Mouse (Mus musculus) kidney, postnatal 36 days (tissue): ENCODE data around the gene Bcas3.
A peak's percentile ranks its signal among the peaks of the same experiment; 100 is the strongest.

Experiments
- DNase-seq, 2 experiments: peaks; one replicate each; pipeline ENCODE4 v3.0.0; 2021 to 2022; ENCODE audit warnings: mixed read lengths in 2 of 2

Bcas3 gene

DNA sequence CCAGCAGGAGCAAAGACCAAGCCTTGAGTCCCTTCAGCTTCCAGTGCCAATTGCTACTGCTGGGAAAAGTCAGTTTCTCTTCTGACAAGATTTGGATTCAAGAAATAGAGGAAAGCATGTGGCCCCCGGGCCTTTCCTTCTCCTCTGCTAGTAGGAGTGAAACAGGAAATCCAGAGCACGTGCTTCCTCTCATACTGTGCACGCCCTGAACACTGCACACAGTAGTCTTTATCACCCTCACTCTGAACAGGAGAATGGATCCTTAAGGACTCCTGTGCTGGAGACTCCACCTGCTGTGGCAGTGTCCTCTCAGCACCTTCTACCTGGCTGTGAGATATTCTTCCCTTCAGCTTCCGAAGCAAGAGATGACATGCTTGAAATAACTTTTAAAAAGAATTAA, 458.3 kb downstream of the Bcas3 start:
- peak in 1 of 2 experiments; percentile 2 for DNase-seq

DNA sequence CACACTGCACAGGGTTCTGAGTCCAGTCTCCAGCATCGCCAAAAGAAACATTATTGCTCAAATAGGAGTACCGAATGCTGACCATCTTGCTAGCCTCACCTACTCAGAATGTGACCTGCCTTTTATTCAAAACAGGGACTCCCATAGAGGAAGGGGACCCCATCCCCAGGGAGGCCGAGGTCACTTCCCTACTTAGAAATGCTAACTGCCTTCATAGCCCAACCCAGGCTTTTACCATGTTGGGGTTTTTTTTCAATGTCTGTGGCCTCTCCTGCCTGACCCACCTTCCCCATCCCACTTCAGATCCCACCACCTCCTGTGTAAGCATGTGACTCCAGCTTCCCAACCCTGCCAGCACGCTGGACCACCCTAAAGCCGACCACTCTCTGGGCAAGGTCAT, 458.7 kb downstream of the Bcas3 start:
- no peak for DNase-seq

DNA sequence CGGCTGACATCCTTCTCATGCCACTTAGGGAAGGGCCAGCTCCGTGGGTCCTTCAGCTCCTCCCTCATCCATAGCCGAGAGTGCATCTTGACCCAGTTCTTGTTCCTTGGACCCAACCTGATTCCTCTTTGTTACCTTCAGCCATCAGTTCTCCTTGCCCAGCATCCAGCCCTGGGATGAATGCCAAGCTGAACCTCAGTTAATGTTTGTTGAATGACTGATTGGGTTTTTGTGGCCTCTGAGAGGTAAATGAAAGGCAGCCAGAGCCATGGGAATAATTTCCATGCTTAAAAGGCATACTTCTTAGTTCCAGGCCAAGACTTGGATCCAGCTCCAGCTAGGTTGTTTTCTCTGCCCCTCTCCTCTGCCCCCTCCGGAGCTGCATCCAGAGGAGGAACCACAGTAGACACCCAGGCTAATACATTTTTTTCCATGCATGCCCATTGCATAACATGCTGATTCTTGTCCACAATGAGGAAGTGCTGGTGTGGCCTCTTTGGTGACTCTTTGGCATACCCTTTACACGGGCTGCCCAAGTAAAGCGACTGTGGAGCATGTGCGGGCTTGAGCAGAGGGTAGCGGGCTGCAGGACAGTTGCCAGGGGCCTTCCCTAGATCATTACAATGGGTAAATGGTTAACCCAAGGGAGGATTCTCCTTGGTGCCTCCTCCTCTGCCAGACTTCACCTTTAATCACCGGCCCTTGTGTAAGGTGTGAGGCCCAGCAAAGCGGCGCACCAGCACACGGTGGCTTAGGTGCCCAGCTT, 459.4 kb downstream of the Bcas3 start:
- DNase-seq, result peak; percentile 87 to 91

DNA sequence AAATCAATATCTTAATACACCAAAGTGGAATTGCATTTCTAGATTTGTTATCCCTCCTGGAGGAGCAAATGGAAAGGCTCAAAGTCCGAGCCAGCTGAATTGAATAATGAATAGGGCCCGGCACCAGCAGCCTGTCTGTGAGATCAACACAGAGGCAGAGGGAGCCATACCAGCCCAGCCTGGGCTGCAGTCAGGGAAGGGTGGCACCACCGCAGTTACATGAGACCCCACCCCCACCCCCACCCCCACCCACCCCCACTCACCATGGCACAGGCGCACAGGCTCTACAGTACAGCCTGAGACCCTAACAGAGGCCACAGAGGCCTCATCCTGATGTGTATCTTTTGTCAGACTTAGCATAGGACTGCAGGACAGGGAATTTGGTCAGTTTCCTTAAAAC, 461.7 kb downstream of the Bcas3 start:
- DNase-seq, result peak in 1 of 2 experiments; percentile 11

DNA sequence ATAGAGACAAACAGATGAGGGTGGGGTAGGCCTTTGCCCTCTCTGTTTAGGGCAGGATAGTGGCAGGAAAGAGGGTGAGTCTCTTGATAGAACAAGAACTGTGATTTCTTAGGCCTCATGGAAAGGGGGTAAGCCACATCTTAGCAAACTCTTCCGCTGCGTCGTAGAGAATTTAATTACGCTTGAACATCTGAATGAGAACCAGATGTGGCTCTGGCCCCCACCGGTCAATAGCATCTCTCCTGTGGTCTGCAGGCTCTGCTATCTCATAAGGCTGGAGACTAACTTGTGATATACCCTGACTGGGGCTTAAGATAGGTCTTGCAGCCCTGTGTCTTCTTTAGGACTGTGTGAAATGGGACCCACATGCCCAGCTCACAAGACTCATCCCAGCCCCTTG, 463.5 kb downstream of the Bcas3 start:
- no peak for DNase-seq

DNA sequence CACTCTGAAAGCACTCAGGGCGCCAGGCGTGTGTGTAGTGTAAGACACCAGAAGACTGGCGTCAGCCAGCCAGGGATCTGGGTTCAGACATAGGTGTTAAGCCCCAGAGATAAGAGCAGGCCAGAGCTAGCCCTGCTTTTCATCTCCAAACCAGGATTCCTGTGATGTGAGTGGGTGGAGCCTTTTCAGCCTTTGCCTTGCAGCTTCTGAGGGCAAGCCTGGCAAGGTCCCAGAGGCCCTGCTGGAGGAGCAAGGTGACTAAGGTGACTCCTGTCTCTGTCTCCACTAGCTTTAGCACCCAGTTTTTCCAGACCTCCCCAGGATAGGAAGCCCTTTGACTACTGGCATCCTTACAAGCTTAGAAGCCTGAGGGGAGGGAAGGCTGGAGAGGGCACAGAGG, 465.4 kb downstream of the Bcas3 start:
- DNase-seq, result peak; percentile 60 to 77

DNA sequence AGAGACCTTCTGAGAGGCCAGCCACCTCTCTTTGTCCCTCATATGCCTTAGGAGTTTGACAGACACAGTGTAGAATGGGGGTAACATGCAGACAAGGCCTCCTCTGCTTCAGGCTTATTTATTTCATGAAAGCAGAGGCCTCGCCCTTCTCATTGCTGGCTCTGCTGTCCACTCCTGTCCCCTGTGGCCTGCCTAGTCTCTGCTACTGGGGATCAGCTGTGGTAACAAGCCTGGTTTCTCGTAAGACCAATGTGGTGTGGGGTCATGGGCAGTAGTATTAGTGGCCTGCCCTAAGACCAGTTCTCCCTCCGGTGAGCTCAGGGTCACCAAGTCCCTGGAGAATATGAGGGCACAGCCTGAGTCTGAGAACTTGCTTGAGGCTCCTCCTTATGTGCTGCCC, 468.0 kb downstream of the Bcas3 start:
- no peak for DNase-seq

DNA sequence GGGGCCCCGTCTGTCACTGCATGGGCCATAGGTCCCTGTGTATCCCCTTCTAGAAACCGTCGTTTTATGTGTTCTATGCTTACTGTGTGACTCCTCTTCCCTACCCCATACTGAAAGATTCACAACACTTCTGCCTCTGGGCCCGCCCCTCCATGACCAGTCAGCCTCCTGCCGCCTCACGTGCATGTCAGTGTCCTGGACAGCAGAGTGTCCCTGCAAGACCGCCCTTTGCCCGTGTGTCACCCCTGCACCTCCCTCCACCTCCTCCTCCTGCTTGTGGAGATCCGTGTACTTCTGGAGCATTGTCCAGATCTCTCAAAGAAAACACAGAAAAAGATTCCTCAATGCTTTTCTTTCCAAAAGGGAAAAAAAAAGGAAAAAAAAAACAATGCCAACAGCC, 468.7 kb downstream of the Bcas3 start:
- peak in 1 of 2 experiments; percentile 69 for DNase-seq

DNA sequence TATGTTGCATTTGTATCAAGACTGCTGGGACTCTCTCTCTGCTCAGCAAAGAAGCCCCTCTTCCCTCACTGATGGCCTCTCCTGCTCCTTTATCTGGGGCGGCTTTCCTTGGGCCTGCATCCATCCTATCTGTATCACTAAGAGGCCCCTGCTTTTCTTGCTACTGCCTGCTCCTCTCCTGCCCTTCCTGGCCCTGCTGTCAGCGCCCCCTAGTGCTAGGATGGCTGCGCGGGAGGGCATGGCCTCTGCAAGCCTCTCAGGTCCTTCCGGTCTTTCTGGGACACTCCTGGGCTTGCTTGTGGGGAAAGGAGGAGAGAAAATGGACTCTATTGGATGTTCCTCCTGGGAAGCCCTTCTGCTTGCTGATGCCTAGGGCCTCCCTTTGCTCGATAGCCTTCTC, 470.2 kb downstream of the Bcas3 start:
- DNase-seq, result peak; percentile 84 to 93

DNA sequence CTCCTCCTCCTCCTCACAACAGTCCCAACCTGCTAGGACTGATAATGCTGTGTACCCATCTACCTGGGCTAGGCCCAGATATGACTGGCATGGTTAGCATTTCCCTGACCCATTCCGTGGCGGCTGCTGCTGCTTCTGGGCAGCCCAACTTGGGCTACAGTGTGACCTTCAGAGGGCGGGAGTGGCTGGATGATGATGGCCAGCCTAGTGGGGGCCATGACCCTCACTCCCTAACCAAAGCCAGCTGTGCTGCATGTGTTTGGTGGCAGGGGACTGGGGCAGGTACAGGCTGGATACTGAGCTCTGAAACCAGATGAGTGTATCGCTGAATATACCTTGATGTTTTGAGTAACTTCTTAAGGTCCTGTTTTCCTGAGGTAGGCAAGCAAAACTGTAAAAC, 470.8 kb downstream of the Bcas3 start:
- no peak for DNase-seq

DNA sequence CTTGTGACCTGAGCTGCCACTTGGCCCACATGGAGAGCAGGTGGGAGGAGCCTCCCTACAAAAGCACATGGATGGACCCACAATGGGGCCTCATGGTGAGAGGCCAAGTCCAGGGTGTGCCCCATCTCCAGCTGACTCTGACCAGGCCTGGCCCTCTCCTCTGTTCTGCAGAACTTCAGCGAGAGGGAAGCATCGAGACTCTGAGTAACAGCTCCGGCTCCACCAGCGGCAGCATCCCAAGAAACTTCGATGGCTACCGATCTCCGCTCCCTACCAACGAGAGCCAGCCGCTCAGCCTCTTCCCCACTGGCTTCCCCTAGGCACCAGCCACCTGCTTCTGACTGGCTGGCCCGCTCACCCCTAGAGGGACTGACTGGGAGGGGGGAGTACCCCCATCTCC, 472.1 kb downstream of the Bcas3 start:
- peak in 1 of 2 experiments; percentile 8 for DNase-seq

DNA sequence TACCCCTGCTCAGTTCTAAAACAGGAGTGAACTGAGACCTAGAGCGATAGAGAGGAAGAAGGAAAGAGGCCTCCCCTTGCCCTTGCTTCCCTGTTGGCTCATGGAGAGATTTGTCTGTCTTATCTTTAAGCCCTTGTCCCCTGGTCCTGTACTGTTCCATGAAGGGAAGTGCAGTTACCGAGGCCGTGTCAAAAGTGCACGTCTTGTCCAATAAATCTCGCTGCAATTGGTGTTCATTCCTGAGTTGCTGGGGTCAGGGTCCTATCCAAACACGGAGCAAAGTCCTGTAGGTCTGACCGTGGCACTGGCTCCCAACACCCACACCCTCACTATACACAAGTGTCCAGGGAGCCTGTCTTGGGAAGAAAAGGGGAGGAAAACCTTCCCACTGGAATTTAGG, 472.9 kb downstream of the Bcas3 start:
- DNase-seq, result peak; percentile 70 to 83

DNA sequence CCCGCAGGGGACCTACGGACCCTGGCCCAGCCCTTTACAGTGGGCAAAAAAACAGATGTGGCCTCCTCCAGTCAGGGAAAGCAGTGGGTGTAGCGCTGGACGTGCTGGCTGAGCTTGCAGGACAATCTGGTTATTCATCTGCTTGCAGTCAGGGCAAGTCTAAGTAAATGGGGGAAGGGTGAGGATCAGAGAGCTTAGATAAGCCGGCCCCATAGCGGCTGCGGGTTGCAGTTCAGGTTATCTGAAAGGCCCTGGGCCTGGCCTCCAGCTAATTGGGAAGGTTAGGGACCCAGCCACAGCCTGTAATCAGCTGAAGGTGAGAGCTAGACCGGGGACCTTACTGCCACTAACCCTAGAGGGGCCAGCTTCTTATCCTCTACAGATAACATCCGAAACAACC, 474.4 kb downstream of the Bcas3 start:
- peak; percentile 59 to 75 for DNase-seq

DNA sequence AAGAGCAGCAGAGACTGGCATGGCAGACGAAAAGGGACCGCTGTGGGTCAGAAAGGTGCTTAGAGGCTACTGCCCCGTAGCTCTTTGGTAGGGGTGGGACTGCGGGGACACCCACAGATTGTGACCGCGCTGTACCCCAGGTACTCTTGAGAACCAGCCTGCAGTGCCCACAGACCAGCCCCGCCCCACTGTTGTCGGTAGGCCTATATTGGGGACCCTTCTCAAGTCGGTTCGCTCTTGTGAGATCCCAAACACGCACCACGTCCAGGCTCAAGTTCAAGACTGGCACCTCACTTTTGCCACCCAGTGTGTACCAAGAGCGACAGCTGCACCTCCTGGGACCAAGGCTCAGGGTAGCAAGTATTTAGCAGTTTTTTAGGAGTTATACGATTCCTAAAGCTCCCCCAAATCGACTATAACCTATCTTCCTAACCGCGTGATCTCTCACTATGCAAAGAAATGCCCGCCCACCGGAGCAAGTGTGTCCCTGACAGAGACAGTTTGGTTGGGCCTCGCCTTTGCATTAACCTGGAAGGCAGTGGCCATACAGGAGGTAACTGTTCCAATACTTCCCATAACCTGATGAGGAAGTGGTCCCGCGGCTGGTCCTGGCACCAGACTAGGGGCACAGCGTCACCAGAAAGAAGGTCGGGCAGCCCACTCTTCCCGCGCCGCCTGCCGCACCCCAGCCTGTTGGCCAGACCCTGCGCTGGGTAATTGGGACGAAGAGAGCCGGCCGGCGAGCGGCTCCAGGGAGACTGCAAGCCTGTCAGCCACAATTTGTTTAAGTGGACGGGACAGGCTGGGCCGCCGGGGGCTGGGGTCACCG, 475.9 kb downstream of the Bcas3 start:
- DNase-seq, result peak in 1 of 2 experiments; percentile 34

DNA sequence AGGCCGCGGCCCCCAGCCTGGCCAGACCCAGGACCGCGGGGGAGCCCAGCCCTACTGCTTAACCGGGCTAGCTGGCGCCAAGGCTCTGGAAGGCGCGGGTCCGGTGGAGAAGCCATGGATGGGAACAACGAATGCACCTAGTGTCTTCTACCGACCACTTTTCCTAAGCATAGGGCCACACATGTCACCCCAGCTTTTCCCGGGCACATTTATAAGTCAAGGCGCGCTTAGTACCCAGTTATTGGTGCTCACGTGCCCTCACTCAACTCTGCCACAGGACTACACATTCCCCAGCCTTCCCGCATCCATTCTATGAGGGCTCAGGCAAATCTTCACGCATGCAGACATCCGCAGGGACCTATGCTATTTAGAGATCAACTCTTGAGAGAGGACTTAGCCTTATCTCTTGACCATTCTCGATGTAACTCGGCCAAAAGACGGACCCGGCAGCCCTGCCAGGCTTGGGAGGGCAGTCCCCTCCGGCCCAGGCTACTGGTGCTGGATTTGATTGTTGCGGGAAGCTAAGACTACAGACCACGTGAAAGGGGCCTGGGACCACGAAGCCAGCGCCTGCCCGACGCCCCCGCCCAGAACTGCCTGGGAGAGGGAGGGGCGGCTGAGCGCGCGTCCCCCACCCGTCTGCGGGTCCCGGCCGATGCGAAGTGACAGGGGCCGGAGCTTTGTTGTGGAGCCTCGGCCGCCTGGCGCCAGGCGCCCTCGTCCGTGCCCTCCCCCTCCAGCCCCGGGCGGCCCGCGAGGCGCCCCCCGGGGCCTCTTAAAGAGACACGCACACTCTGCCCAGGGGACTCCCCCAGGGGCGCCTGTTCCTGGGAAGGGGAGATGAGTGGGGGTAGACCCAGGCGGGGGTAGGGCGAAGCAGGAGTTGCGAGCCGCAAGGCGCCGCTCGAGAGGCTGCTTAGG, 476.8 kb downstream of the Bcas3 start:
- peak in 1 of 2 experiments; percentile 54 for DNase-seq

DNA sequence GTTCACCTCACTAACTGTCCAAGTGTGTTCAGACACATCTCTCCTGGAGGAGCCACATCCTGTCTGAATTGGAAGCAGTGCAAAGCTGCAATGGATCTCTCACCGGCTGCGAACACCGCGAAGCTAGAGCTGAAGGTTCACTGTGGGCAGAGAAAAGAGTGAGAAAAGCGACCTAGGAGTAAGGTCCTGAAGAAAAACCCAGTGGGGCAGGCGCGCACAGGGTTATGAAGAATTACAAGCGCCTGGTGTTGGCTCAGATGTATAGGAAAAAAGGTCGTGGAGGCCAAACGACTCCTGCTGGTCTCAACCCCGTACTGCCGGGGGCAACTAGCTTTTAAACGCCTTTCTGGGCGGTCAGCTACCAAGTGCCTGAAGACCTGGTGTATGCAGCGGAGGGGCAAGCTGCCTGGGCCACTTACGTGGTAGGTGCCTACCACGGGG, 478.0 kb downstream of the Bcas3 start:
- peak in 1 of 2 experiments; percentile 51 for DNase-seq

DNA sequence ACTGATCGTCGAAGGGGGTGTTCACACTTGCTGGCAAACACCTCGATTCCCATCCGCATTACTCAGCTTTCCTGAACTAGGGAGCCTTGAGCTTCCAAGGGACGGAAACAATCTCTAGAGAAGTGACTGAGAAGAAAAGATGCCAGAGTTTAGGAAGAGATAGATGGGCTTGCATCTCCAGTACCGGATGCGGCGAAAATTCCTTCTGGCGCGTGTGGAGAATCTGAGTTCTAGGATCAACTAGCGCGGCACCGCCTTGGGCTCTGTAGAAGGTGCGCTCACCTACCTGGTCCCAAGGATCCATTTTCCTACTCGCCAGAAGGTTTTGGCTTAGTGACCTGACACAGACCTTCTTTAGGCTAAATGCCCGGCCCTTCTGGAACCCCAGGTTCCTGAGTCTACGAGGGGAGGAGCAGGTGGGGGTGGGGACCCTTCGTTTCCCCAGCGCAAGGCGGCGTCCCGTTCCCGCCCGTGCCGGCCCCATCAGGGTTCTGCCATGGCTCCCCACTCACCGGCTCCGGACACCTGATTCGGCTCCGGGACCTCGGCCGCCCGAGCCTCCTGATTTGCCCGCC, 478.8 kb downstream of the Bcas3 start:
- no peak for DNase-seq

DNA sequence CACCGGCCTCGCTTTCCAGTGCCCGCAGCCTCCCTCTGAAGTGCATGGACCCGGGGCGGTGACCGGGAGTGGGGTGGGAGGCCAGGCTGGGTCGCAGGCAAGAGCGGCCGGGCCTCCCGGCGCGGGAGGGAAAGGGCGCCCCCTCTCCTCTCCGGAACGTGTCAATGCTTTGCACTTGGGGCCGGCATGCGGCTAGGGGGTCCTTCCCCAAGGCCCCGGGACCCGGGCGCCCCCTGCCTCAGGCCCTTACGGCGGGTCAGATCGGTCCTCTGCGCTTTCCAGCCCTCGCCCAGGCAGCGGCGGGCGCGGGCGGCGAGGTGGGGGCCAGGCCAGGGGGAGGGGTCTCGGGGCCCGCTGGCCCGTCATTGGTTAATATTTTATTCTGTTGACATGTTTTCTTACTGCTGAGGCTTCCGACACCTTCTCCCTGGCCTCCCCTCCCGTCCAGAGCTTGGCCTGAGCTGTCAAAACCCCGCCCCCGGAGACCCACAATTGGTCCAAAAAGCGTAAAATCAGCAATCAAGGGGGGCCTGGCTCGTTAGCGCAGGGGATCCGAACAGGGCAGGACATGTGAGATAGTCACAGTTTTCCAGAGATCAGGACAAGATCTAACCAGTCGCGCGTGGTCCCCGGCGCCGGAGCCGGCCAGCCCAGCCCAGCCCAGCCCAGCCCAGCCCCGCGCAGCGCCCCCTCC, 479.4 kb downstream of the Bcas3 start, which contains the start of gene Tbx2:
Gene Tbx2, plus strand, starts transcription at position 321 of the 694 bp plus-strand sequence.
- peak; percentile 94 to 97 for DNase-seq

DNA sequence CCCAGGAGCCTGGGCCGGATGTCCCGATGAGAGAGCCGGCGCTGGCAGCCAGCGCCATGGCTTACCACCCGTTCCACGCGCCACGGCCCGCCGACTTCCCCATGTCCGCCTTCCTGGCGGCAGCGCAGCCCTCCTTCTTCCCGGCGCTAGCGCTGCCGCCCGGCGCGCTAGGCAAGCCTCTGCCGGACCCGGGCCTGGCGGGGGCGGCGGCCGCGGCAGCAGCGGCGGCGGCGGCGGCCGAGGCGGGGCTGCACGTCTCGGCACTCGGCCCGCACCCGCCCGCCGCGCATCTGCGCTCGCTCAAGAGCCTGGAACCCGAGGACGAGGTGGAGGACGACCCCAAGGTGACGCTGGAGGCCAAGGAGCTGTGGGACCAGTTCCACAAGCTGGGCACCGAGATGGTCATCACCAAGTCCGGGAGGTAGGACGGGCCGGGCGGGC, 480.1 kb downstream of the Bcas3 start:
- DNase-seq, result peak in 1 of 2 experiments; percentile 55

DNA sequence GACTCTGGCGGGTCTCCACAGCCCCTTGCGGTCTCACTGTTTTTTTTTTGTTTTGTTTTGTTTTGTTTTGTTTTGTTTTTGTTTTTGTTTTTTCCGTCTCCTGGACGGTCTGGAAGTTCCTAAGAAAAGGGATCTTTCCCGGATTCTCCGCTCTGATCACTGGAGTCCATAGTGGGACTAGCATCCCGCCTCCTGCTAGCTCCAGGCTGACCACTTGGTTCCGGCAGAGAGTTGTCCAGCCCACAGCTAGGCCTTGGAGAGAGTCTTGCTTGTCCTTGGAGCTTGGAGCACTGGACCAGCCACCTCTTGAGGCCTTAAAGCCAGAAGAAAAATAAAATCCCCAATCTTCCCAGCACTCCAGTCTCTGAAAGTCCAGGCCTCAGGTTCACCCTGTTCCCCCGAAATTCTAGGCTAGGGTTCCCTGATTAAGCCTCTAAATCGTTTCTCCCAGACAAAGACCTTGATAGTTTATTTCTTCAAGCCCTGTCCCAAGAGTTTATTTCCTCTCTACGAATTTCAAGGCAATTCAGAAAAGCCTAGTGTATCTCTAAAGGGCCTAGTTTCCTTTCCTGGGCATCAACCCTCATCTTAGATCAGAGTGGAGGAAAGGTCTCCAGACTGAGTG, 480.9 kb downstream of the Bcas3 start:
- peak in 1 of 2 experiments; percentile 47 for DNase-seq

DNA sequence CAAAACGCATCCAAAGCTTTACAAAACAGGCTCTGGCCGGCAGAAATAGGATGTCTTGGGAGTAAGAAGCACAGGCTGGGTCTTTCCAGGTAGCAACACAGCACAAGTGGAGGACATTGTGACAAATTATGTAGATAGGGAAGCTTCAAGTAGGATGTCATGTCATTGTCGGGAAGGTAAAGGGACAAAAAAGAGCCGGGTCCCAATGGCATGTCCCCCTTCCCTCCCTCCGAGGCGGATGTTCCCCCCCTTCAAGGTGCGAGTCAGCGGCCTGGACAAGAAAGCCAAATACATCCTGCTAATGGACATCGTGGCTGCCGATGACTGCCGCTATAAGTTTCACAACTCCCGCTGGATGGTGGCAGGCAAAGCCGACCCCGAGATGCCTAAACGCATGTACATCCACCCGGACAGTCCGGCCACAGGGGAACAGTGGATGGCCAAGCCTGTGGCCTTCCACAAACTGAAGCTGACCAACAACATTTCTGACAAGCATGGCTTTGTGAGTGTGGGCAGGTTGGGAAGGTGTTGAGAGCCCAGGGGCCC, 481.5 kb downstream of the Bcas3 start:
- DNase-seq, result peak in 1 of 2 experiments; percentile 34
